Mouse (Mus musculus) CD4-positive naive resting alpha-beta T cell, adult 57 days (primary cell): ENCODE results near the gene Psmb2. TPM values are rescaled to one million over a fixed set of nuclear protein-coding genes. Genes with fewer than 3 reads are reported as not detected.

Experiments
- total RNA-seq: library from RNA; stranded (reverse); gene quantifications from one replicate; pipeline ENCODE4 v1.2.4, GENCODE M21; 2023

The Psmb2 gene
- total RNA-seq, result 82.4 TPM

DNA sequence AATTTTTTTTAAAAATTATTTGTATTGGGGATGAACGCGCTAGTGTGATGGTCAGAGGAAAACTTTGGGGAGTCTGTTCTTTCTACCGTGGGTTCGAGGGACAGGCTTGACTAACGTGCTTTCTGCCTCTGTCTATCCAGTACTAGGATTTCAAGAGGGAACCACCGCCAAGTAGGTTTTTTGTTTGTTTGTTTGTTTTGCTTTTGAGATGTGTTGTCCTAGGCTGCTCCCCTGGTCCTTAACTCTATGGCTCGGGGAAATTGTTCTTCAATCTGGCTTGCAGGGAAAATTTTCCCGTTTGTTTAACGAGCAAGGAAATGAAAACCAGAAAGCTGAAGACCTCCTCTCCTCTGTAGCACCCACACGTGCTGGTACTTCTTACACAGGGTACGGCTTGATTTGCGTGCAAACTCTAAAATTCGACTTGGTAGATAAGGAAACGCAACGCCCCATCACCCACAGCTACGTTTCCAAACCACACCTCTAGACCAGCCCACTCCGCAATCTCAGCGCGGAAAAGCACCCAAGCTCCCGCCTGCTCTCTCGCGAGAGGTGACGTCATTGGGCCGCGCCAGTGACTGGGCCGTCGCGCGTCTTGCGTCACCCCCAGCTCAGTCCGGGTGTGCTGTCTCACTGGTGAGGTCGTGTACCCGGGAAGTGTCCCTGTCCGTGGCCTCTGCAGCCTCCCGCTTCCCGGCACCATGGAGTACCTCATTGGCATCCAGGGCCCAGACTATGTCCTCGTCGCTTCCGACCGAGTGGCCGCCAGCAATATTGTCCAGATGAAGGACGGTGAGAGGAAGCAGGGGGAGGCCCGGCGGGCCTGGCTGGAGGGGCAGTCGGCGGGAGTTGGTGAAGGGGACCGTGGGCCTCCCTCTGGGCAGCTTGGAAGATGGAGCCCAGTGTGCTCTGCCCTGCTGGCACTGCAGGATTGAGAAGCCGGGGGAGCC, at the start of gene Psmb2:
TSS of gene Psmb2 (plus strand) at position 577 of the 950 bp plus-strand sequence.

GRCm38 (mm10) chr4:126736001-126736414, 58.6 kb downstream of the Psmb2 start, which contains the start of gene Tfap2e:
Tfap2e (minus strand) TSS chr4:126736240.

GRCm38 (mm10) chr4:126753268-126754230, 76.1 kb downstream of the Psmb2 start, which contains the start of the genes Ncdn and AU040320:
Ncdn (minus strand) TSS chr4:126753438.
AU040320 (plus strand) TSS chr4:126753544.

Other genes starting within 250 kb of the Psmb2 start
- gene Ago3, start 248.1 kb upstream of the Psmb2 start, total RNA-seq, result 41.9 TPM
- 46.8 TPM for gene Ago1, start 209.0 kb upstream of the Psmb2 start, total RNA-seq
- 0.44 TPM for gene Ago4, start 144.2 kb upstream of the Psmb2 start, total RNA-seq
- 14.0 TPM for gene Clspn, start 120.7 kb upstream of the Psmb2 start, total RNA-seq
- 0.33 TPM for gene 5730409E04Rik, start 67.8 kb upstream of the Psmb2 start, total RNA-seq
- not detected for gene Tfap2e, start 58.6 kb downstream of the Psmb2 start, total RNA-seq
- 33.9 TPM for gene Ncdn, start 75.8 kb downstream of the Psmb2 start, total RNA-seq
- gene AU040320, start 75.9 kb downstream of the Psmb2 start, total RNA-seq, result 58.3 TPM